Mouse (Mus musculus): Measurements from ENCODE around the gene Cfap36. TPM values are rescaled to one million over a fixed set of nuclear protein-coding genes. Genes with fewer than 3 reads are reported as not detected.

Gene Cfap36
- polyA plus RNA-seq, 1 experiment from 2014 or later: 97.2 TPM

- Histone ChIP-seq H3K4me3 (no peak overlapping the region), H3K36me3 (peaks cover 9% of the 10 kb centered on the region), H3K27me3 (no peaks in the 10 kb centered on the region), H3K4me2 (replicated peaks) (no peak overlapping the region), H3K9ac (no peak overlapping the region), H3K27ac (no peak overlapping the region), H3K4me1 (no peaks in the 10 kb centered on the region), H3K9me3 (replicated peaks) (no peaks in the 10 kb centered on the region)
- ATAC-seq (ENCODE audit: low FRiP score): no peak
These were observed 9.8 kb downstream of the Cfap36 start for GRCm38 (mm10) chr11:29237364-29237763.

- no peaks in the 10 kb centered on the region for H3K27me3 ChIP-seq
- peaks cover 13% of the 10 kb centered on the region for H3K36me3 ChIP-seq
- no peak overlapping the region for H3K4me2 ChIP-seq (replicated peaks)
- no peaks in the 10 kb centered on the region for H3K9me3 ChIP-seq (replicated peaks)
- no peak overlapping the region for H3K9ac ChIP-seq
- H3K4me3 ChIP-seq: no peak overlapping the region
- no peak overlapping the region for H3K27ac ChIP-seq
- WGBS: 95% methylated on average over 1 of the region's 1 CpGs
- ATAC-seq (ENCODE audit: low FRiP score): no peak
- H3K4me1 ChIP-seq: no peaks in the 10 kb centered on the region
These were observed 13.6 kb downstream of the Cfap36 start for GRCm38 (mm10) chr11:29233569-29233968.

GRCm38 (mm10) chr11:29228957-29229356 is 18.3 kb downstream of the Cfap36 start:
- ATAC-seq (ENCODE audit: low FRiP score): no peak
- Histone ChIP-seq H3K9me3 (replicated peaks) (no peaks in the 10 kb centered on the region), H3K4me2 (replicated peaks) (no peak overlapping the region), H3K9ac (no peak overlapping the region), H3K4me3 (no peak overlapping the region), H3K27ac (no peak overlapping the region), H3K36me3 (peaks cover 30% of the 10 kb centered on the region), H3K4me1 (no peaks in the 10 kb centered on the region), H3K27me3 (no peaks in the 10 kb centered on the region)
- WGBS: 96% methylated on average over 2 of the region's 2 CpGs

- peaks cover 58% of the 10 kb centered on the region for H3K36me3 ChIP-seq
- H3K27me3 ChIP-seq: no peaks in the 10 kb centered on the region
- no peaks in the 10 kb centered on the region for H3K9me3 ChIP-seq (replicated peaks)
- no peak overlapping the region for H3K27ac ChIP-seq
- H3K9ac ChIP-seq: no peak overlapping the region
- no peak for ATAC-seq (ENCODE audit: low FRiP score)
- no peaks in the 10 kb centered on the region for H3K4me1 ChIP-seq
- H3K4me2 ChIP-seq (replicated peaks): no peak overlapping the region
- no peak overlapping the region for H3K4me3 ChIP-seq
- 93% methylated on average over 2 of the region's 2 CpGs for WGBS
These were observed 22.5 kb downstream of the Cfap36 start for GRCm38 (mm10) chr11:29224754-29225153.

GRCm38 (mm10) chr11:29222310-29222709 is 24.9 kb downstream of the Cfap36 start:
- no peak for ATAC-seq (ENCODE audit: low FRiP score)
- Histone ChIP-seq H3K4me1 (no peaks in the 10 kb centered on the region), H3K9ac (no peak overlapping the region), H3K36me3 (peaks cover 53% of the 10 kb centered on the region), H3K27me3 (no peaks in the 10 kb centered on the region), H3K27ac (no peak overlapping the region), H3K4me3 (no peak overlapping the region), H3K9me3 (replicated peaks) (no peaks in the 10 kb centered on the region), H3K4me2 (replicated peaks) (no peak overlapping the region)
- 96% methylated on average over 5 of the region's 5 CpGs for WGBS

GRCm38 (mm10) chr11:29219055-29219454 is 28.2 kb downstream of the Cfap36 start:
- Histone ChIP-seq H3K4me3 (no peak overlapping the region), H3K9ac (no peak overlapping the region), H3K4me1 (no peaks in the 10 kb centered on the region), H3K36me3 (peaks cover 67% of the 10 kb centered on the region), H3K4me2 (replicated peaks) (no peak overlapping the region), H3K9me3 (replicated peaks) (no peaks in the 10 kb centered on the region), H3K27ac (no peak overlapping the region), H3K27me3 (no peaks in the 10 kb centered on the region)
- ATAC-seq (ENCODE audit: low FRiP score): no peak

GRCm38 (mm10) chr11:29216196-29216595 is 31.0 kb downstream of the Cfap36 start:
- no peaks in the 10 kb centered on the region for H3K9me3 ChIP-seq (replicated peaks)
- no peak overlapping the region for H3K4me2 ChIP-seq (replicated peaks)
- H3K36me3 ChIP-seq: peaks cover 59% of the 10 kb centered on the region
- H3K27ac ChIP-seq: no peak overlapping the region
- 95% methylated on average over 2 of the region's 2 CpGs for WGBS
- H3K4me1 ChIP-seq: no peaks in the 10 kb centered on the region
- no peak overlapping the region for H3K4me3 ChIP-seq
- H3K9ac ChIP-seq: no peak overlapping the region
- no peaks in the 10 kb centered on the region for H3K27me3 ChIP-seq
- no peak for ATAC-seq (ENCODE audit: low FRiP score)

- Histone ChIP-seq H3K36me3 (peaks cover 22% of the 10 kb centered on the region), H3K9ac (no peak overlapping the region), H3K4me2 (replicated peaks) (no peak overlapping the region), H3K9me3 (replicated peaks) (no peaks in the 10 kb centered on the region), H3K4me3 (no peak overlapping the region), H3K27ac (no peak overlapping the region), H3K27me3 (no peaks in the 10 kb centered on the region), H3K4me1 (no peaks in the 10 kb centered on the region)
- WGBS: 92% methylated on average over 2 of the region's 2 CpGs
- no peak for ATAC-seq (ENCODE audit: low FRiP score)
These were observed 37.4 kb downstream of the Cfap36 start for GRCm38 (mm10) chr11:29209774-29210173.

- Histone ChIP-seq H3K27me3 (no peaks in the 10 kb centered on the region), H3K27ac (no peak overlapping the region), H3K4me1 (no peaks in the 10 kb centered on the region), H3K4me3 (no peak overlapping the region), H3K9ac (no peak overlapping the region), H3K36me3 (peaks cover 25% of the 10 kb centered on the region), H3K4me2 (replicated peaks) (no peak overlapping the region), H3K9me3 (replicated peaks) (no peaks in the 10 kb centered on the region)
- ATAC-seq (ENCODE audit: low FRiP score): no peak
- WGBS: 87% methylated on average over 5 of the region's 5 CpGs
These were observed 43.6 kb downstream of the Cfap36 start for GRCm38 (mm10) chr11:29203653-29204052.

- Histone ChIP-seq H3K9me3 (replicated peaks) (no peaks in the 10 kb centered on the region), H3K9ac (no peak overlapping the region), H3K27me3 (no peaks in the 10 kb centered on the region), H3K36me3 (peaks cover 33% of the 10 kb centered on the region), H3K4me2 (replicated peaks) (no peak overlapping the region), H3K4me3 (no peak overlapping the region), H3K27ac (no peak overlapping the region), H3K4me1 (no peaks in the 10 kb centered on the region)
- ATAC-seq (ENCODE audit: low FRiP score): no peak
- 86% methylated on average over 2 of the region's 2 CpGs for WGBS
These were observed 58.2 kb downstream of the Cfap36 start for GRCm38 (mm10) chr11:29188981-29189380.

GRCm38 (mm10) chr11:29181751-29182150 is 65.5 kb downstream of the Cfap36 start:
- H3K27ac ChIP-seq: no peak overlapping the region
- no peak overlapping the region for H3K4me2 ChIP-seq (replicated peaks)
- H3K27me3 ChIP-seq: no peaks in the 10 kb centered on the region
- H3K4me3 ChIP-seq: no peak overlapping the region
- H3K9ac ChIP-seq: no peak overlapping the region
- no peak for ATAC-seq (ENCODE audit: low FRiP score)
- WGBS: 95% methylated on average over 5 of the region's 5 CpGs
- H3K9me3 ChIP-seq (replicated peaks): no peaks in the 10 kb centered on the region
- no peaks in the 10 kb centered on the region for H3K4me1 ChIP-seq
- H3K36me3 ChIP-seq: peaks cover 30% of the 10 kb centered on the region

GRCm38 (mm10) chr11:29180657-29181056 is 66.6 kb downstream of the Cfap36 start:
- H3K9ac ChIP-seq: no peak overlapping the region
- H3K27me3 ChIP-seq: no peaks in the 10 kb centered on the region
- ATAC-seq (ENCODE audit: low FRiP score): no peak
- no peak overlapping the region for H3K27ac ChIP-seq
- no peak overlapping the region for H3K4me2 ChIP-seq (replicated peaks)
- peaks cover 19% of the 10 kb centered on the region for H3K36me3 ChIP-seq
- no peak overlapping the region for H3K4me3 ChIP-seq
- no peaks in the 10 kb centered on the region for H3K4me1 ChIP-seq
- H3K9me3 ChIP-seq (replicated peaks): no peaks in the 10 kb centered on the region
- 88% methylated on average over 3 of the region's 3 CpGs for WGBS

GRCm38 (mm10) chr11:29179319-29179718 is 67.9 kb downstream of the Cfap36 start:
- Histone ChIP-seq H3K4me3 (no peak overlapping the region), H3K27ac (no peak overlapping the region), H3K9ac (no peak overlapping the region), H3K27me3 (no peaks in the 10 kb centered on the region), H3K4me2 (replicated peaks) (no peak overlapping the region), H3K36me3 (peaks cover 12% of the 10 kb centered on the region), H3K9me3 (replicated peaks) (no peaks in the 10 kb centered on the region), H3K4me1 (no peaks in the 10 kb centered on the region)
- WGBS: 97% methylated on average over 1 of the region's 1 CpGs
- no peak for ATAC-seq (ENCODE audit: low FRiP score)
